Mouse (Mus musculus): Measurements from ENCODE around the gene Nlrp6. TPM values are rescaled to one million over a fixed set of nuclear protein-coding genes. Genes with fewer than 3 reads are reported as not detected.
A peak's percentile ranks its signal among the peaks of the same experiment; 100 is the strongest.
"Not testable (repeated sequence)": the region's sequence is repeated elsewhere in the genome, so short reads cannot be mapped to it uniquely, and the experiment has no call there.

Nlrp6 gene
- polyA plus RNA-seq, 1 experiment from 2014 or later: 2.1 TPM

DNA sequence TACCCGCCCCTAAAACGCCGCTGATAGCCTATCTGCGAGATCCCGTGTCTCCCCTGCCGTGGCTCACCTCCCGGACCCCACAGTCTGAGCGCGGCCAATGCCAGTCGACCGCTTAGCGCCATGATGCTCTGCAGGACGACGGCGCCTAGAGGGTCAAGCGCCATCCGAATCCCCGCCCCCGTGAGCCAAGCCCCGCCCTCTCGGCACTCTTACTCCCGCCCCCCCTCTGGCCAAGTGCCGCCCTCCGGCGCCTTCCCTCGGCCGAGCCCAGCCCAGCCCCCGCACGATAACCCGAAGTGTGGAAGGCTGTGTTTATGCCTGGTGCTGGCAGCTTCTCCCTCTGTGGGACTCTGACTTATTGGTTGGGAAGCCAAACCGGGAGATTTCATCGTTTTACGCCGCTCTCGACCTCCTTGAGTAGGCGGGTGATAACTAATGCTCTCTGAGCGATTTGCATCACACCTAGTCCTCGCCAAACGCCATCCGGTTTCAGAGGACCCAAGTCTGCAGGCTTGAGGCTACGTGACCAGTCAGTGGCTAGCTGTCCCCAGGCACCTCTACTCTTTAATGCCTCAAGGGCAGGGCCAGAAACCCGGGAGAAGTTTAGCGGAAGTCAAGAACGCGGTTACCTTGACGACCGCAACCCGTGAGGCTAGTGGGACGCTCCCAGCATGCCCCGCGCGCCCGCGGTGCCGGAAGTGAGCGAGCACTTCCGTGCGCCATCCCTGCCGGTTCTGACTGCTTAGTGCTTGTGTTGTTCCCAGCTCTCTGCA lies 38.8 kb upstream of the Nlrp6 start, which contains the start of the genes Psmd13 and Sirt3:
Gene Psmd13, plus strand, starts transcription at position 273 of the 773 bp plus-strand sequence.
Gene Sirt3, minus strand, starts transcription at position 614 of the 773 bp plus-strand sequence.
- Histone ChIP-seq H3K4me1 (replicated peaks; ENCODE audit: insufficient read depth, low read length) (0 out of 2 replicates have a peak, but pooled peaks cover 3% of the 10 kb centered on the region), H3K4me2 (ENCODE audit: low read length) (peak within 1 kb of the TSS; percentile 89), H3K9ac (ENCODE audit: low read depth, low read length) (peak within 1 kb of the TSS; percentile 86), H3K4me3 (replicated peaks; ENCODE audit: low read depth, low read length) (peak within 1 kb of the TSS; percentile 85), H3K27ac (peak within 1 kb of the TSS; percentile 92), H3K27me3 (ENCODE audit: insufficient read depth, low read length) (no peaks in the 10 kb centered on the region), H3K36me3 (ENCODE audit: insufficient read depth, low read length) (peaks cover 7% of the 10 kb centered on the region; the same call in 1 of the 2 replicates), H3K9me3 (replicated peaks; ENCODE audit: low read length) (no peaks in the 10 kb centered on the region)
- DNase-seq (ENCODE audit: low spot score) (peak; percentile 96), ATAC-seq (replicated peaks; ENCODE audit: low FRiP score, low read depth) (peak; percentile 95)
- under 1% methylated on average over 59 of the region's 59 CpGs for WGBS
- TF ChIP-seq CTCF (IDR thresholded peaks at IDR 0.05; ENCODE audit: low read depth): no peak; the same call in 1 of the 2 replicates

DNA sequence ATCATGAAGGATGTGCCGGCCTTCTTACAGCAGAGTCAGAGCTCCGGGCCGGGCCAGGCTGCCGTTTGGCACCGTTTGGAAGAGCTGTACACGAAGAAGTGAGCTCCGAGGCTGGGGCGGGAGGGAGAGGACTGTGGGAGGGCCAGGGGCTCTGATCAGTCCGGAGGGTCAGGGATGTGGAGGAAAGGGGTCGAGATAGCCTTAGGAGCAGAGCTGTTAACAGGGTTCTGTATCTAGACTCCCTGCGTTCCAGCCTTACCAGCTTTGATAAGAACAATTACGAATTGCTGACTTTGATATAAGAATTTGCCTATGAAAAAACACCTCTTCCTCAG lies 38.3 kb upstream of the Nlrp6 start:
- Histone ChIP-seq H3K9ac (ENCODE audit: low read depth, low read length) (peak overlapping the region; percentile 86), H3K36me3 (ENCODE audit: insufficient read depth, low read length) (0 out of 2 replicates have a peak, but pooled peaks cover 6% of the 10 kb centered on the region), H3K9me3 (replicated peaks; ENCODE audit: low read length) (no peaks in the 10 kb centered on the region), H3K4me3 (replicated peaks; ENCODE audit: low read depth, low read length) (peak overlapping the region; percentile 85), H3K27me3 (ENCODE audit: insufficient read depth, low read length) (no peaks in the 10 kb centered on the region), H3K4me2 (ENCODE audit: low read length) (peak overlapping the region; percentile 89), H3K27ac (peak overlapping the region; percentile 92), H3K4me1 (replicated peaks; ENCODE audit: insufficient read depth, low read length) (0 out of 2 replicates have a peak, but pooled peaks cover 3% of the 10 kb centered on the region)
- peak; percentile 56 for ATAC-seq (replicated peaks; ENCODE audit: low FRiP score, low read depth)
- WGBS: under 1% methylated on average over 12 of the region's 12 CpGs
- no peak for DNase-seq (ENCODE audit: low spot score)
- TF ChIP-seq CTCF (IDR thresholded peaks at IDR 0.05; ENCODE audit: low read depth): no peak

DNA sequence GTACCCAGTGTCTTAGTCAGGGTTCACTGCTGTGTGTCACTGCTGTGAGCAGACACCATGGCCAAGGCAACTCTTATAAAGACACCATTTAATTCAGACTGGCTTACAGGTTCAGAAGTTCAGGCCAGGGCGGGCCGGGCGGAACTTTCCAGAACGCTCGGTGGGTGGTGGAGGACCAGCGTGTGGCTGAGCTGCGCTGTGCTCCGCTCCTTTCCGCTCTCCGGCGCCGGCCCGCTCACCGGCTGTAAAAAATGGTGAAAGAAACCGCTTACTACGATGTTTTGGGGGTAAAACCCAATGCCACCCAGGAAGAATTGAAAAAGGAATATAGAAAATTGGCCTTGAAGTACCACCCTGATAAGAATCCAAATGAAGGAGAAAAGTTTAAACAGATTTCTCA lies 30.1 kb upstream of the Nlrp6 start:
- not testable (repeated sequence) for H3K27ac ChIP-seq; ATAC-seq (replicated peaks; ENCODE audit: low FRiP score, low read depth); H3K4me2 ChIP-seq (ENCODE audit: low read length); DNase-seq (ENCODE audit: low spot score); H3K4me3 ChIP-seq (replicated peaks; ENCODE audit: low read depth, low read length); H3K9ac ChIP-seq (ENCODE audit: low read depth, low read length); H3K9me3 ChIP-seq (replicated peaks; ENCODE audit: low read length); H3K27me3 ChIP-seq (ENCODE audit: insufficient read depth, low read length); H3K4me1 ChIP-seq (replicated peaks; ENCODE audit: insufficient read depth, low read length)
- WGBS: 98% methylated on average over 16 of the region's 16 CpGs
- peaks cover 54% of the 10 kb centered on the region for H3K36me3 ChIP-seq (ENCODE audit: insufficient read depth, low read length)

DNA sequence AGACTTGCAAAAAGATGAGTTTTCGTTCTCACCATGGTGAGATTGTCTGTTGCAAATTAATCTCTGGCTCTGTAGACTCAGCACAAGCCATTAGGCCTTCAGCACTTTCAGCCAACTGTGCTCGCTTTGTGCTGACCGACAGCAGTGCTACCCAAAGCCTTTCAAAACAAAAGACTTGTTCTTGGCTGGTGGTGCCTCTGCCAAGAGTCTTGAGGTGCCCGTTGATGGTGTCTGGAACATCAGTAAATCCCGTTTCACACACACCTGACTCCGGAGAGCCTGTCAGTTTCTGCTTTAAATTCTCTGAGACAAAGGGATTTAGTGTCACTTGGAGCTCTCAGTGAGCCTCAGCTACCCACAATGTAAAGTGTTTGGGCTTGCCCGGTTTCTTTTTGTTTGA lies 26.7 kb upstream of the Nlrp6 start:
- WGBS: 92% methylated on average over 7 of the region's 7 CpGs
- Histone ChIP-seq H3K4me3 (replicated peaks; ENCODE audit: low read depth, low read length) (no peak overlapping the region), H3K4me2 (ENCODE audit: low read length) (no peak overlapping the region), H3K9me3 (replicated peaks; ENCODE audit: low read length) (no peaks in the 10 kb centered on the region), H3K9ac (ENCODE audit: low read depth, low read length) (no peak overlapping the region), H3K4me1 (replicated peaks; ENCODE audit: insufficient read depth, low read length) (no peaks in the 10 kb centered on the region), H3K27ac (no peak overlapping the region), H3K27me3 (ENCODE audit: insufficient read depth, low read length) (no peaks in the 10 kb centered on the region), H3K36me3 (ENCODE audit: insufficient read depth, low read length) (peaks cover 51% of the 10 kb centered on the region)
- no peak for TF ChIP-seq CTCF (IDR thresholded peaks at IDR 0.05; ENCODE audit: low read depth)
- no peak for DNase-seq (ENCODE audit: low spot score)
- no peak for ATAC-seq (replicated peaks; ENCODE audit: low FRiP score, low read depth)

DNA sequence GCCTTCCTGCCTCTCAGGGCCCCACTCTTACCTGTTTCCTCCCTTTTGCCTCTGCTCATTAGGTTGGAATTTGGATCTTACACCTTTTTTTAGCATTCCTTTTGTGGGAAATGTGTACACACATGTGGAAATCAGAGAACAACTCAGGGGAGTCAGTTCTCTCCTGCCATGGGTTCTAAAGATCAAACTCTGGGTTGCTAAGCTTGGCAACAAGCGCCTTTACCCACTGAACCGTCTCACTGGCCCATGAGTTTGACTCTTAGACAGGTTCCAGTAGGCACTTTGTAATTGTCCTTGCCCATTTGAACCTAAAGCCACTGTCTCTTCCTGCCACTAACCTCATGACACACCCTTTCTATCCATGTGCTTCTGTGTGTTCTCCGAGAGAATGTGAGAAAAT lies 26.1 kb upstream of the Nlrp6 start:
- H3K4me3 ChIP-seq (replicated peaks; ENCODE audit: low read depth, low read length): no peak overlapping the region
- no peak overlapping the region for H3K9ac ChIP-seq (ENCODE audit: low read depth, low read length)
- DNase-seq (ENCODE audit: low spot score) (no peak), ATAC-seq (replicated peaks; ENCODE audit: low FRiP score, low read depth) (no peak)
- no peak overlapping the region for H3K4me2 ChIP-seq (ENCODE audit: low read length)
- no peaks in the 10 kb centered on the region for H3K4me1 ChIP-seq (replicated peaks; ENCODE audit: insufficient read depth, low read length)
- no peaks in the 10 kb centered on the region for H3K9me3 ChIP-seq (replicated peaks; ENCODE audit: low read length)
- no peaks in the 10 kb centered on the region for H3K27me3 ChIP-seq (ENCODE audit: insufficient read depth, low read length)
- TF ChIP-seq CTCF (IDR thresholded peaks at IDR 0.05; ENCODE audit: low read depth): no peak
- peaks cover 46% of the 10 kb centered on the region for H3K36me3 ChIP-seq (ENCODE audit: insufficient read depth, low read length)
- WGBS: 92% methylated on average over 3 of the region's 3 CpGs
- no peak overlapping the region for H3K27ac ChIP-seq

DNA sequence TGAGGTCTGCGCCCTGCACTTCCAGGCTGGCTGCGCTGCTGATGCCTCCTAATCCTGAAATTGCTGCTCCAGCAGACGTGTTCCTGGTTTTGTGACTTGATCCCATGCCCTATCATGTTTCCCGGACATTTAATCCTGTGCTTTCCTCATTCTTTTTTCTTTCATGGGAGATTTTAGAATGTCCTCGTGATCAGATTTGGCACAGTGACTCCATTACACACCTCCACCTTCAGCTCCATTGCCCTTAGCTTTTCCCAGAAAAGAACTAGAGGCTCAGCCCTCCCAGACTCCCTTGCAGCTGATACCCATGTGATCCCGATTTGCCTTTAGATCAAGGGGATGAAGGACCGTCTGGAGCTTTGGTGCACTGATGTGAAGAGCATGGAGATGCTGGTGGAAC lies 22.8 kb upstream of the Nlrp6 start:
- Histone ChIP-seq H3K4me3 (replicated peaks; ENCODE audit: low read depth, low read length) (no peak overlapping the region), H3K27me3 (ENCODE audit: insufficient read depth, low read length) (no peaks in the 10 kb centered on the region), H3K4me1 (replicated peaks; ENCODE audit: insufficient read depth, low read length) (no peaks in the 10 kb centered on the region; the same call in 1 of the 2 replicates), H3K36me3 (ENCODE audit: insufficient read depth, low read length) (peaks cover 29% of the 10 kb centered on the region), H3K4me2 (ENCODE audit: low read length) (no peak overlapping the region), H3K9me3 (replicated peaks; ENCODE audit: low read length) (no peaks in the 10 kb centered on the region), H3K9ac (ENCODE audit: low read depth, low read length) (no peak overlapping the region), H3K27ac (no peak overlapping the region)
- ATAC-seq (replicated peaks; ENCODE audit: low FRiP score, low read depth): no peak
- no peak for DNase-seq (ENCODE audit: low spot score)
- 77% methylated on average over 7 of the region's 7 CpGs for WGBS
- TF ChIP-seq CTCF (IDR thresholded peaks at IDR 0.05; ENCODE audit: low read depth): no peak

Data from kidney, postnatal 0 days (tissue).